Mouse (Mus musculus): ENCODE measurements around the gene Lpcat3. TPM values are rescaled to one million over a fixed set of nuclear protein-coding genes. Genes with fewer than 3 reads are reported as not detected.

The Lpcat3 gene
- polyA plus RNA-seq, 1 experiment from 2014 or later = 45.0 TPM

GRCm38 (mm10) chr6:124720904-124721303 is 58.1 kb downstream of the Lpcat3 start:
- H3K27ac ChIP-seq (replicated peaks in 1 of 2; ENCODE audit: control insufficient read depth in 1 of 2, insufficient read depth in 1 of 2, low read depth in 2 of 2, low read length in 2 of 2) = no peak overlapping the region
- H3K27me3 ChIP-seq (ENCODE audit: control insufficient read depth, insufficient read depth, low read length) = no peaks in the 10 kb centered on the region
- no peak overlapping the region for H3K9ac ChIP-seq (ENCODE audit: low read length)
- H3K4me1 ChIP-seq (ENCODE audit: control insufficient read depth in 2 of 2, insufficient read depth in 2 of 2, low read length in 2 of 2) = peaks cover 0 to 3% of the 10 kb centered on the region in 2 experiments; a peak in 1 of 4 replicates
- no peak overlapping the region for H3K4me3 ChIP-seq (ENCODE audit: control insufficient read depth in 1 of 2, insufficient read depth in 1 of 2, low read depth in 1 of 2, low read length in 2 of 2)
- H3K36me3 ChIP-seq (ENCODE audit: control insufficient read depth, insufficient read depth, low read length) = peaks cover 18% of the 10 kb centered on the region
- no peak for ATAC-seq (ENCODE audit: insufficient number of reproducible peaks, insufficient read depth, low FRiP score, low read depth)
- no peak overlapping the region for H3K4me2 ChIP-seq (ENCODE audit: low read length)
- 71% methylated on average over 11 of the region's 11 CpGs for WGBS
- no peaks in the 10 kb centered on the region for H3K9me3 ChIP-seq (ENCODE audit: control insufficient read depth, low read length)

- Histone ChIP-seq H3K4me3 (ENCODE audit: control insufficient read depth in 1 of 2, insufficient read depth in 1 of 2, low read depth in 1 of 2, low read length in 2 of 2) (no peak overlapping the region), H3K27ac (replicated peaks in 1 of 2; ENCODE audit: control insufficient read depth in 1 of 2, insufficient read depth in 1 of 2, low read depth in 2 of 2, low read length in 2 of 2) (no peak overlapping the region), H3K4me2 (ENCODE audit: low read length) (no peak overlapping the region), H3K27me3 (ENCODE audit: control insufficient read depth, insufficient read depth, low read length) (no peaks in the 10 kb centered on the region), H3K4me1 (ENCODE audit: control insufficient read depth in 2 of 2, insufficient read depth in 2 of 2, low read length in 2 of 2) (peaks cover 0 to 3% of the 10 kb centered on the region in 2 experiments; a peak in 1 of 4 replicates), H3K36me3 (ENCODE audit: control insufficient read depth, insufficient read depth, low read length) (no peaks in the 10 kb centered on the region), H3K9me3 (ENCODE audit: control insufficient read depth, low read length) (no peaks in the 10 kb centered on the region), H3K9ac (ENCODE audit: low read length) (no peak overlapping the region)
- no peak for ATAC-seq (ENCODE audit: insufficient number of reproducible peaks, insufficient read depth, low FRiP score, low read depth)
- 58% methylated on average over 6 of the region's 6 CpGs for WGBS
Measured at GRCm38 (mm10) chr6:124722876-124723473, 60.1 kb downstream of the Lpcat3 start.

GRCm38 (mm10) chr6:124723541-124723940 is 60.7 kb downstream of the Lpcat3 start:
- Histone ChIP-seq H3K4me3 (ENCODE audit: control insufficient read depth in 1 of 2, insufficient read depth in 1 of 2, low read depth in 1 of 2, low read length in 2 of 2) (no peak overlapping the region), H3K9me3 (ENCODE audit: control insufficient read depth, low read length) (no peaks in the 10 kb centered on the region), H3K4me1 (ENCODE audit: control insufficient read depth in 2 of 2, insufficient read depth in 2 of 2, low read length in 2 of 2) (peaks cover 0 to 3% of the 10 kb centered on the region in 2 experiments; a peak in 1 of 4 replicates), H3K4me2 (ENCODE audit: low read length) (no peak overlapping the region), H3K27ac (replicated peaks in 1 of 2; ENCODE audit: control insufficient read depth in 1 of 2, insufficient read depth in 1 of 2, low read depth in 2 of 2, low read length in 2 of 2) (no peak overlapping the region), H3K9ac (ENCODE audit: low read length) (no peak overlapping the region), H3K27me3 (ENCODE audit: control insufficient read depth, insufficient read depth, low read length) (no peaks in the 10 kb centered on the region), H3K36me3 (ENCODE audit: control insufficient read depth, insufficient read depth, low read length) (no peaks in the 10 kb centered on the region)
- WGBS = 72% methylated on average over 8 of the region's 8 CpGs
- no peak for ATAC-seq (ENCODE audit: insufficient number of reproducible peaks, insufficient read depth, low FRiP score, low read depth)

GRCm38 (mm10) chr6:124724472-124724871 is 61.6 kb downstream of the Lpcat3 start:
- no peaks in the 10 kb centered on the region for H3K27me3 ChIP-seq (ENCODE audit: control insufficient read depth, insufficient read depth, low read length)
- H3K4me3 ChIP-seq (ENCODE audit: control insufficient read depth in 1 of 2, insufficient read depth in 1 of 2, low read depth in 1 of 2, low read length in 2 of 2) = no peak overlapping the region
- H3K9me3 ChIP-seq (ENCODE audit: control insufficient read depth, low read length) = no peaks in the 10 kb centered on the region
- no peak for ATAC-seq (ENCODE audit: insufficient number of reproducible peaks, insufficient read depth, low FRiP score, low read depth)
- 84% methylated on average over 10 of the region's 10 CpGs for WGBS
- H3K27ac ChIP-seq (replicated peaks in 1 of 2; ENCODE audit: control insufficient read depth in 1 of 2, insufficient read depth in 1 of 2, low read depth in 2 of 2, low read length in 2 of 2) = no peak overlapping the region
- no peaks in the 10 kb centered on the region for H3K36me3 ChIP-seq (ENCODE audit: control insufficient read depth, insufficient read depth, low read length)
- H3K4me2 ChIP-seq (ENCODE audit: low read length) = no peak overlapping the region
- no peak overlapping the region for H3K9ac ChIP-seq (ENCODE audit: low read length)
- H3K4me1 ChIP-seq (ENCODE audit: control insufficient read depth in 2 of 2, insufficient read depth in 2 of 2, low read length in 2 of 2) = no peaks in the 10 kb centered on the region

- Histone ChIP-seq H3K9me3 (ENCODE audit: control insufficient read depth, low read length) (no peaks in the 10 kb centered on the region), H3K4me3 (ENCODE audit: control insufficient read depth in 1 of 2, insufficient read depth in 1 of 2, low read depth in 1 of 2, low read length in 2 of 2) (no peak overlapping the region), H3K9ac (ENCODE audit: low read length) (no peak overlapping the region), H3K36me3 (ENCODE audit: control insufficient read depth, insufficient read depth, low read length) (no peaks in the 10 kb centered on the region), H3K27ac (replicated peaks in 1 of 2; ENCODE audit: control insufficient read depth in 1 of 2, insufficient read depth in 1 of 2, low read depth in 2 of 2, low read length in 2 of 2) (no peak overlapping the region), H3K27me3 (ENCODE audit: control insufficient read depth, insufficient read depth, low read length) (no peaks in the 10 kb centered on the region), H3K4me1 (ENCODE audit: control insufficient read depth in 2 of 2, insufficient read depth in 2 of 2, low read length in 2 of 2) (0 out of 4 replicates have a peak, but pooled peaks cover 0 to 2% of the 10 kb centered on the region in 2 experiments), H3K4me2 (ENCODE audit: low read length) (no peak overlapping the region)
- WGBS = 80% methylated on average over 10 of the region's 10 CpGs
- ATAC-seq (ENCODE audit: insufficient number of reproducible peaks, insufficient read depth, low FRiP score, low read depth) = no peak
Measured at GRCm38 (mm10) chr6:124728621-124729020, 65.8 kb downstream of the Lpcat3 start.

GRCm38 (mm10) chr6:124729850-124730705 is 67.3 kb downstream of the Lpcat3 start:
- 0 out of 4 replicates have a peak, but pooled peaks cover 0 to 2% of the 10 kb centered on the region in 2 experiments for H3K4me1 ChIP-seq (ENCODE audit: control insufficient read depth in 2 of 2, insufficient read depth in 2 of 2, low read length in 2 of 2)
- H3K9me3 ChIP-seq (ENCODE audit: control insufficient read depth, low read length) = no peaks in the 10 kb centered on the region
- H3K36me3 ChIP-seq (ENCODE audit: control insufficient read depth, insufficient read depth, low read length) = no peaks in the 10 kb centered on the region
- ATAC-seq (ENCODE audit: insufficient number of reproducible peaks, insufficient read depth, low FRiP score, low read depth) = no peak
- H3K9ac ChIP-seq (ENCODE audit: low read length) = no peak overlapping the region
- H3K4me3 ChIP-seq (ENCODE audit: control insufficient read depth in 1 of 2, insufficient read depth in 1 of 2, low read depth in 1 of 2, low read length in 2 of 2) = no peak overlapping the region
- H3K27me3 ChIP-seq (ENCODE audit: control insufficient read depth, insufficient read depth, low read length) = no peaks in the 10 kb centered on the region
- WGBS = 66% methylated on average over 8 of the region's 8 CpGs
- H3K4me2 ChIP-seq (ENCODE audit: low read length) = no peak overlapping the region
- H3K27ac ChIP-seq (replicated peaks in 1 of 2; ENCODE audit: control insufficient read depth in 1 of 2, insufficient read depth in 1 of 2, low read depth in 2 of 2, low read length in 2 of 2) = no peak overlapping the region

- Histone ChIP-seq H3K4me1 (ENCODE audit: control insufficient read depth in 2 of 2, insufficient read depth in 2 of 2, low read length in 2 of 2) (0 out of 4 replicates have a peak, but pooled peaks cover 0 to 2% of the 10 kb centered on the region in 2 experiments), H3K36me3 (ENCODE audit: control insufficient read depth, insufficient read depth, low read length) (no peaks in the 10 kb centered on the region), H3K27ac (replicated peaks in 1 of 2; ENCODE audit: control insufficient read depth in 1 of 2, insufficient read depth in 1 of 2, low read depth in 2 of 2, low read length in 2 of 2) (no peak overlapping the region), H3K9me3 (ENCODE audit: control insufficient read depth, low read length) (no peaks in the 10 kb centered on the region), H3K4me2 (ENCODE audit: low read length) (no peak overlapping the region), H3K27me3 (ENCODE audit: control insufficient read depth, insufficient read depth, low read length) (no peaks in the 10 kb centered on the region), H3K9ac (ENCODE audit: low read length) (no peak overlapping the region), H3K4me3 (ENCODE audit: control insufficient read depth in 1 of 2, insufficient read depth in 1 of 2, low read depth in 1 of 2, low read length in 2 of 2) (no peak overlapping the region)
- WGBS = 83% methylated on average over 7 of the region's 7 CpGs
- ATAC-seq (ENCODE audit: insufficient number of reproducible peaks, insufficient read depth, low FRiP score, low read depth) = no peak
Measured at GRCm38 (mm10) chr6:124731038-124731437, 68.2 kb downstream of the Lpcat3 start.
